Mouse (Mus musculus) MEL (cell line): ENCODE measurements at regions not wholly inside any gene's neighbourhood (a gene's known extent, or its start where the extent isn't known, plus 50 kb on each side); places are given as distances from the start of the nearest gene placed in this dataset.

Experiments used
- CHD1 ChIP-seq: IDR thresholded peaks from 2 replicates; pipeline ENCODE4 v1.6.1; 2012; ENCODE audit warnings: low read depth, mild to moderate bottlenecking, inconsistent platforms, low read length, improper control_type of control experiment
- CHD2 ChIP-seq: IDR thresholded peaks from 2 replicates; pipeline ENCODE4 v1.6.1; 2011; ENCODE audit warnings: low read length, improper control_type of control experiment
- CTCF ChIP-seq, 3 experiments: IDR thresholded peaks in 2 of 3; conservative IDR thresholded peaks in 1 of 3; 2 replicates each; pipeline ENCODE4 v1.5.1; 2011 to 2012; ENCODE audit warnings: low read length in 3 of 3, low read depth in 2 of 3, mild to moderate bottlenecking in 2 of 3, improper control_type of control experiment in 1 of 3, inconsistent platforms in 1 of 3, mixed read lengths in 1 of 3, moderate library complexity in 1 of 3; ENCODE audit not compliant: control insufficient read depth in 1 of 3, insufficient read depth in 1 of 3, poor library complexity in 1 of 3, severe bottlenecking in 1 of 3
- EP300 ChIP-seq, 2 experiments: IDR thresholded peaks; 2 replicates each; pipeline ENCODE4 v1.6.1; 2011; ENCODE audit warnings: improper control_type of control experiment in 2 of 2, low read length in 2 of 2, low read depth in 1 of 2, mild to moderate bottlenecking in 1 of 2
- ETS1 ChIP-seq: IDR thresholded peaks from 2 replicates; pipeline ENCODE4 v1.6.1; 2012; ENCODE audit warnings: low read depth, mild to moderate bottlenecking, inconsistent platforms, low read length, improper control_type of control experiment, moderate library complexity
- HCFC1 ChIP-seq: IDR thresholded peaks from 2 replicates; pipeline ENCODE4 v1.6.1; 2012; ENCODE audit warnings: low read depth, mild to moderate bottlenecking, inconsistent platforms, low read length, improper control_type of control experiment, moderate library complexity
- MAFK ChIP-seq: IDR thresholded peaks from 2 replicates; pipeline ENCODE4 v1.6.1; 2011; ENCODE audit warnings: low read depth, mild to moderate bottlenecking, low read length, improper control_type of control experiment, borderline replicate concordance
- NRF1 ChIP-seq: IDR thresholded peaks from 2 replicates; pipeline ENCODE4 v1.6.1; 2014; ENCODE audit warnings: low read depth, mild to moderate bottlenecking, inconsistent platforms, low read length, improper control_type of control experiment, moderate library complexity; ENCODE audit not compliant: poor library complexity, insufficient read depth, severe bottlenecking
- POLR2A ChIP-seq, 2 experiments: IDR thresholded peaks; 2 replicates each; pipeline ENCODE4 v1.6.1; 2011 to 2012; ENCODE audit warnings: low read length in 2 of 2, mild to moderate bottlenecking in 2 of 2, control low read depth in 1 of 2, improper control_type of control experiment in 1 of 2, low read depth in 1 of 2, moderate library complexity in 1 of 2; ENCODE audit not compliant: control insufficient read depth in 1 of 2, insufficient read depth in 1 of 2, poor library complexity in 1 of 2
- ZC3H11A ChIP-seq: IDR thresholded peaks from 2 replicates; pipeline ENCODE4 v1.6.1; 2012; ENCODE audit warnings: low read depth, mild to moderate bottlenecking, inconsistent platforms, low read length, improper control_type of control experiment
- ZNF384 ChIP-seq: IDR thresholded peaks from 2 replicates; pipeline ENCODE4 v1.6.1; 2012; ENCODE audit warnings: low read depth, mild to moderate bottlenecking, inconsistent platforms, low read length, improper control_type of control experiment

DNA sequence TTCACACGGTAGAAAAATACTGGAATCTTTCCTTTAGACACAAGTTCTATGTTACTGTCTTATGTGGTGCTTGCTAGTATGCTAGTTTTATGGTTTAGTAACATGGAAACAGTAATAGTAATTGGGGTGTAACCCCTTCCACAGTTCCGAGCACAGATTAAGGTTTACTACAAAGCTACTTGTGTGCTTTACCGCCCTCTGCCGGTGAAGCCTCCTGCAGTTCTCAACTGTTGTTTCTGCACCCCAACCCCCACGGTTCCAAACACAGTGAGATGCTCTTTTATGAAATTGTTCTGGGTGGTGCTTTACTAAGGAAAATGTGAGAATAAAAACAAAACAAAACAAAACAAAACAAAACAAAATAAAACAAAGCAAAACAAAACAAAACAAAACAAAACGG is 234.3 kb downstream of the Hace1 start:
- TF ChIP-seq CTCF (IDR thresholded peaks at IDR 0.05 in 2 of 3, conservative IDR thresholded peaks at IDR 0.05 in 1 of 3; ENCODE audit: control insufficient read depth in 1 of 3, insufficient read depth in 1 of 3, low read depth in 2 of 3, low read length in 3 of 3, poor library complexity in 1 of 3, severe bottlenecking in 1 of 3), result peak; percentile 42 to 71 (median 69); a peak in 5 of 6 replicates
- TF ChIP-seq CHD1, result no peak
- no peak for TF ChIP-seq HCFC1
- no peak for TF ChIP-seq ZNF384
- TF ChIP-seq ETS1, result no peak
- TF ChIP-seq CHD2, result no peak
- TF ChIP-seq NRF1, result no peak
- no peak for TF ChIP-seq POLR2A (IDR thresholded peaks at IDR 0.05; ENCODE audit: control insufficient read depth in 1 of 2, insufficient read depth in 1 of 2, low read depth in 1 of 2, low read length in 2 of 2, poor library complexity in 1 of 2)
- TF ChIP-seq ZC3H11A, result peak; percentile 51; the same call in 1 of the 2 replicates
- TF ChIP-seq EP300 (IDR thresholded peaks at IDR 0.05; ENCODE audit: low read depth in 1 of 2, low read length in 2 of 2), result no peak
- no peak for TF ChIP-seq MAFK
